Mouse (Mus musculus) thymus, adult 2 months (tissue): ENCODE data around the gene Msmp.

Source experiments
- CTCF ChIP-seq: fragments of 200-500 bp; IDR thresholded peaks from 2 replicates; pipeline ENCODE4 v1.5.1; 2012; ENCODE audit warnings: mild to moderate bottlenecking, control low read depth, low read length, moderate library complexity, borderline replicate concordance; ENCODE audit not compliant: control insufficient read depth, poor library complexity, insufficient read depth; ENCODE audit errors: extremely low read depth
- POLR2A ChIP-seq: fragments of 200-500 bp; IDR thresholded peaks from 2 replicates; pipeline ENCODE4 v1.6.1; 2012; ENCODE audit warnings: mild to moderate bottlenecking, low read length, control low read depth, moderate library complexity; ENCODE audit not compliant: control insufficient read depth, poor library complexity, insufficient read depth; ENCODE audit errors: extremely low read depth

DNA sequence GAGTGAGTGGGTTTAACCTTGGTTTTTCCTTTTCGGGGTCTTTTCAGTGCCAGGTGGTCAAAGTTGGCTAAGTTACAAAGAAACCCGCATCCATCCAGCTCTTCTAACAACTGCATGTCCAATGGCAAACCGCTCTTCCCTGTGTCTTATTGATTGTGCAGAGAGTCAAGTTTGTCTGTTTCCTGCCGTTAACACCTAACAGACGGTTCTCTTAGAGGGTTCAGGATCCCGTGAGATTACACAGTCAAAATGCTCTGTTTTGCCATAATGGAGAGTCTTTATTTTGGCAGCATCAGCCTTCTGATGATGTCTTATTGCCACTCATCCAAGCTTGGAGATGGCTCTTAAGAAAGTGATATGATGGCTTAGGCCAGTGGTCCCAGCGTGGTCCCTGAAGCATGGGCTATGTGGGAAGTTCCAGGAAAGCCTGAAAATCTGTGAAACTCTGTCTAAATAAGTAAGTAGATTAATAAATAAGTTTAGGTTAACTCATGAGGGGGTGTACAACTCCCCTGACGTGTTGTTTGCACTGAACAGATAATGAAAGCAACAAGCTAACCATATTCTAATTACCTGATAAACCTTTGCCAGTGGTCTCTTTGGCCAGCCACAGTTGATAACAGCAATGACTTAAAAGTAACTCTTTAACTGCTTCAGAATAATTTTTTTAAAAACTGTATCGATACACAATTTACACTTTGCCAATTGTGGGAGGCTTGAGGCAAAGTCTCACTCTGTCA is 16.1 kb upstream of the Msmp start:
- TF ChIP-seq CTCF (no peak), POLR2A (no peak)
